Mouse (Mus musculus): ENCODE data around the gene Bnip3.

The Bnip3 gene

DNA sequence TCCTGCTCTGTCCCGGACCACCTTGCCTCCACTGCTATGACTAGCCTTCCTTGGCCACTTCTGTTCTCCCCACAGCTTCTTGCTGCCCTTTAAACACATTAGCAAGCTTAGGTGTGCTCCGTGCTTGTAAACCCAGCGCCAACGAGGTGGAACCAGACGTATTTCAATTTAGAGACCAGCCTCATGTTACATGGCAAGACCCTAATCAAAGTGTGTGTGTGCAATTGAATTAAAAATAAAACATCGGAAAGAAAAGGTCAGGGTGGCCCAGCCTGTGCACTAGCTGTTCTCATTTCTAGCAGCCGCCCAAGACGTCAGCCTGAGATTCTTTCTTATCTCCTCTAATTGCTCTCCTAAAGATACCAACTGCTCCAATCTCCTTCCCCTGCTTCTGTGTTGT lies 64.2 kb downstream of the Bnip3 start:
- no peak for DNase-seq (ENCODE audit: low spot score)

DNA sequence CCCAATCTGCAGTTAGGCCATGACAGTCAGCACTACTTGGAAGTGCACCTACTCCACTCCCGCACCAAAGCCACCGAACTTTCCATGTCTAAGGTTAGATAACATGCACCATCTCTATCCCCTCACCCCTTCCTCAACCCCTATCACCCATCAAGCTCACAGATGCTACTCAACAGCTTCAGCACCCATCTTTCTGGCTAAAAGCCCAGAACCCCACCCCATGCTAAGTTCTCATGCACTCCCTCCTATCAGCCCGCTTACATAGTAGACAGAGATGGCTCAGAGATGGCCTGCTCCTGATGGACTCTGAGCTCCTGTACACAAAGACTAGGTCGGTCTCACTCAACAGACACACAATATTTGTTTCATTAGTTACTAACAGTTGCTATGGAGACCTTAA lies 65.9 kb downstream of the Bnip3 start:
- no peak for DNase-seq (ENCODE audit: low spot score)

DNA sequence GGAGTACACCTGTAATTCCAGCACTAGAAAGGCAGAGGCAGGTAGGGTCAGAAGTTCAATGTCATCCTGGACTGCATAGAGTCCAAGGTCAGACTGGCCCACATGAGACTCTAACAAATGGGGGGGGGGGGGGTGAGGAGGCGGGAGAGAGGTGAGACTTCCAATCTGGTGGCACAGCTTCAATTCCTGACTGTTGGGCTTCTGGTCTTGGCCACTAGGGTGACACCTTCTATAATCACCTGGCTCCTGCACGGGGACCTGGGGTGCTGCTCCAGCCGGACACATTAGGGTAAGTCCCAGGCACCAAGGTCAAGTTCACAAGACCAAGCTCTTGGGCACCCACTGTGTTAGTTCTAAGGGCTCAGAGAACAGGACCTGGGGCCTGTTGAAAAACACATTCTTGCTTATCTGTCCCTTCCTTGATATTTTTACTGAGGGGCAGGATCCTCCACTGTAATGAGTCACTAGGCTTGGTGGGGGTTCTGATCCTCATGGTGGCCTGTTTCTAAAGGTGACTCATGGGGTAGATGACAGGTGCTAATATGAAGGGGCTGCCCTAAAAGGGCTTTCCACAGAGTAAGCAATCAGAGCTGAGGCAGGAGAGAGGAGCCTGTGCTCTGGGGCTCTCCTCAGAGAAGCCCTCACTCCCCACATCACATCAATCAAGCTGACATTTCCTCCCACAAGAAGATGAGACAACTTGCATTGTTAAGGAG lies 67.7 kb downstream of the Bnip3 start:
- no peak for DNase-seq (ENCODE audit: low spot score)
